Comparison of ENCODE assay signal across 24 mouse cellular contexts in the genomic region with DNA sequence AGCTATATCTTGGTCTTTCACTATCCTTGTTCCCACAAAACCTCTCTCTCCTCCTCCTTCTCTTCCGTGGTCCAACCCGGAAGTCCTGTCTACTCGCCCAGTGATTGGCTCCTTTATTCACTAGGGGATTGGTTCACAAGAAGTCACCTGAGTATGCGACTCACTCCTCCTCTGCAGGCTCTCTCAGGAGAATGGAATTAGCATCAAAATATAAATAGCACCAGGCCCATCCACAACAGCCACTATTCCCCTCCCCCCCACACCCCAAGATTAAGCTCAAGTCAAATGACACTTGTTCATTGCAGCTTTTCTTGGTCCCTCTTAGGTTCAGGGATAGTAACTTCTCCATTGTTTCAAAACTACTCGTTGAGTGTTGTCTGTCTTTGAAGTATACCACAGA. TPM values are rescaled to one million over a fixed set of nuclear protein-coding genes. Genes with fewer than 3 reads are reported as not detected.
"Had no signal": no experiment of that assay in that cellular context is flagged by ENCODE, and none has a peak within 500 bp of the region (broad histone marks: within the 10 kb centered on the region; RNA-seq: fewer than 3 reads in every experiment).

No protein-coding gene starts in this region.

- H3K4me1 ChIP-seq: midbrain, embryonic 12.5 days; neural tube, embryonic 12.5 days; stomach, embryonic 15.5 days had no signal

- H3K9me3 ChIP-seq: midbrain, embryonic 10.5 days; midbrain, embryonic 12.5 days; neural tube, embryonic 12.5 days; stomach, embryonic 15.5 days had no signal

- H3K36me3 ChIP-seq: midbrain, embryonic 10.5 days; midbrain, embryonic 12.5 days; neural tube, embryonic 12.5 days; stomach, embryonic 15.5 days had no signal

- H3K27me3 ChIP-seq: midbrain, embryonic 12.5 days; neural tube, embryonic 12.5 days; stomach, embryonic 15.5 days had no signal

- H3K27ac ChIP-seq: midbrain, embryonic 10.5 days; midbrain, embryonic 12.5 days; neural tube, embryonic 12.5 days; stomach, embryonic 15.5 days; stomach, postnatal 0 days had no signal

- H3K4me3 ChIP-seq: midbrain, embryonic 10.5 days; midbrain, embryonic 12.5 days; neural tube, embryonic 12.5 days; stomach, embryonic 15.5 days had no signal

- DNase-seq: lung, adult 18-20 months; lung, embryonic 14.5 days; lung, postnatal 10 days; lung, postnatal 4 days; midbrain, embryonic 14.5 days; right cerebral cortex, postnatal 14 days; thymus, adult 2 months; thymus, postnatal 25 days; thymus, postnatal 4 days had no signal

- H3K9ac ChIP-seq: lung, embryonic 14.5 days; midbrain, embryonic 12.5 days; neural tube, embryonic 12.5 days; stomach, embryonic 15.5 days had no signal

- H3K4me2 ChIP-seq: lung, embryonic 14.5 days; midbrain, embryonic 12.5 days; neural tube, embryonic 12.5 days; stomach, embryonic 15.5 days had no signal

RNA-seq across cellular contexts. Expression of gene Gm11042, which starts 5.8 kb away (rescaled TPM):
- total RNA-seq: megakaryocyte, adult 5-6 weeks; megakaryocyte-erythroid progenitor cell, adult 5-6 weeks; midbrain, postnatal 0 days; monocyte, adult 5-6 weeks; neutrophil, adult 5-6 weeks had no signal
- polyA plus RNA-seq: lung, embryonic 14.5 days; lung, embryonic 16.5 days; midbrain, embryonic 10.5 days; midbrain, embryonic 12.5 days; midbrain, embryonic 14.5 days; midbrain, postnatal 0 days; neural tube, embryonic 12.5 days; neural tube, embryonic 14.5 days; spleen, adult 2 months; stomach, embryonic 15.5 days; stomach, postnatal 0 days; testis, adult 2 months; thymus, adult 2 months; urinary bladder, adult 2 months had no signal
